Mouse (Mus musculus): ENCODE results near the gene Dstyk.

GRCm38 (mm10) chr1:132515339-132515738, 98.0 kb downstream of the Dstyk start:
- TF ChIP-seq CTCF (IDR thresholded peaks at IDR 0.05; ENCODE audit: low read depth) (no peak), EP300 (optimal IDR thresholded peaks at IDR 0.05) (no peak)

All from stomach, postnatal 0 days (tissue).